Mouse (Mus musculus) CH12.LX (cell line): Measurements from ENCODE around the gene Defb23. TPM values are rescaled to one million over a fixed set of nuclear protein-coding genes. Genes with fewer than 3 reads are reported as not detected.

ENCODE experiments used
- DNase-seq: peaks from one replicate; pipeline ENCODE4 v3.0.0-alpha.2; 2013; ENCODE audit errors: extremely low read depth
- H3K27ac ChIP-seq: 2 replicates; pipeline ENCODE4 v1.5.1; 2012; ENCODE audit warnings: low read depth, mild to moderate bottlenecking, control low read depth, moderate library complexity; ENCODE audit not compliant: insufficient read depth
- H3K27me3 ChIP-seq: replicated peaks from 2 replicates; pipeline ENCODE3; 2012; ENCODE audit warnings: inconsistent platforms
- H3K36me3 ChIP-seq, 2 experiments: replicated peaks in 1 of 2; 2 replicates each; pipeline versions ENCODE3 to v1.6.1; 2012; ENCODE audit warnings: inconsistent platforms in 1 of 2, low read length in 1 of 2, mild to moderate bottlenecking in 1 of 2, mixed read lengths in 1 of 2, moderate library complexity in 1 of 2; ENCODE audit not compliant: control insufficient read depth in 1 of 2, insufficient read depth in 1 of 2
- H3K4me1 ChIP-seq, 2 experiments: 2 replicates each; pipeline ENCODE4 v1.6.1; 2012; ENCODE audit warnings: inconsistent platforms in 1 of 2, moderate library complexity in 1 of 2; ENCODE audit not compliant: insufficient read depth in 2 of 2, control insufficient read depth in 1 of 2
- H3K4me2 ChIP-seq: 2 replicates; pipeline ENCODE4 v1.6.1; 2012; ENCODE audit warnings: low read depth, mild to moderate bottlenecking, control low read depth; ENCODE audit not compliant: poor library complexity, insufficient read depth, severe bottlenecking
- H3K4me3 ChIP-seq, 3 experiments: fragments of 150-350 bp in 1 of 3; sonication (generic) in 1 of 3; replicated peaks in 1 of 3; 2 replicates each; pipeline versions ENCODE3 to v1.5.1; 2011 to 2012; ENCODE audit warnings: low read depth in 2 of 3, low read length in 2 of 3, mild to moderate bottlenecking in 2 of 3, moderate library complexity in 2 of 3, control low read depth in 1 of 3, improper control_type of control experiment in 1 of 3, inconsistent platforms in 1 of 3, mixed read lengths in 1 of 3; ENCODE audit not compliant: poor library complexity in 1 of 3
- H3K79me2 ChIP-seq: replicated peaks from 2 replicates; pipeline ENCODE4 v1.6.1; 2012; ENCODE audit warnings: mild to moderate bottlenecking, moderate library complexity; ENCODE audit not compliant: control insufficient read depth, poor library complexity, insufficient read depth, severe bottlenecking; ENCODE audit errors: extremely low read depth
- H3K9ac ChIP-seq: 2 replicates; pipeline ENCODE4 v1.6.1; 2012; ENCODE audit warnings: low read depth, mild to moderate bottlenecking, control low read depth, moderate library complexity; ENCODE audit not compliant: insufficient read depth
- H3K9me3 ChIP-seq: replicated peaks from 2 replicates; pipeline ENCODE3; 2012; ENCODE audit warnings: low read length, inconsistent platforms, mixed read lengths
- BHLHE40 ChIP-seq: IDR thresholded peaks from 2 replicates; pipeline ENCODE4 v1.6.1; 2011; ENCODE audit warnings: mild to moderate bottlenecking, low read depth, low read length, improper control_type of control experiment
- ELF1 ChIP-seq: IDR thresholded peaks from 2 replicates; pipeline ENCODE4 v1.6.1; 2014; ENCODE audit warnings: low read depth, mild to moderate bottlenecking, inconsistent platforms, low read length, improper control_type of control experiment
- EP300 ChIP-seq: IDR thresholded peaks from 2 replicates; pipeline ENCODE4 v1.6.1; 2011; ENCODE audit warnings: low read length, improper control_type of control experiment
- GABPA ChIP-seq: IDR thresholded peaks from 2 replicates; pipeline ENCODE4 v1.6.1; 2012; ENCODE audit warnings: low read depth, low read length, improper control_type of control experiment, inconsistent platforms; ENCODE audit not compliant: insufficient replicate concordance
- IRF4 ChIP-seq: IDR thresholded peaks from 2 replicates; pipeline ENCODE4 v1.6.1; 2014; ENCODE audit warnings: low read depth, mild to moderate bottlenecking, inconsistent platforms, low read length, improper control_type of control experiment
- JUN ChIP-seq: IDR thresholded peaks from 2 replicates; pipeline ENCODE4 v1.6.1; 2011; ENCODE audit warnings: low read depth, mild to moderate bottlenecking, low read length, improper control_type of control experiment, moderate library complexity; ENCODE audit not compliant: insufficient read depth
- MAFK ChIP-seq: IDR thresholded peaks from 2 replicates; pipeline ENCODE4 v1.6.1; 2011; ENCODE audit warnings: low read length, improper control_type of control experiment; ENCODE audit not compliant: insufficient replicate concordance
- MAX ChIP-seq: IDR thresholded peaks from 2 replicates; pipeline ENCODE4 v1.6.1; 2011; ENCODE audit warnings: low read length, improper control_type of control experiment
- MXI1 ChIP-seq: IDR thresholded peaks from 2 replicates; pipeline ENCODE4 v1.6.1; 2011; ENCODE audit warnings: mild to moderate bottlenecking, low read depth, low read length, improper control_type of control experiment
- NELFE ChIP-seq: IDR thresholded peaks from 2 replicates; pipeline ENCODE4 v1.6.1; 2011; ENCODE audit warnings: low read depth, low read length, improper control_type of control experiment
- NRF1 ChIP-seq: IDR thresholded peaks from 2 replicates; pipeline ENCODE4 v1.6.1; 2014; ENCODE audit warnings: low read depth, mild to moderate bottlenecking, inconsistent platforms, low read length, improper control_type of control experiment, moderate library complexity
- PAX5 ChIP-seq: IDR thresholded peaks from 2 replicates; pipeline ENCODE4 v1.6.1; 2012; ENCODE audit warnings: low read length, inconsistent platforms, mixed read lengths
- SMC3 ChIP-seq: IDR thresholded peaks from 2 replicates; pipeline ENCODE4 v1.6.1; 2011; ENCODE audit warnings: low read depth, low read length, improper control_type of control experiment
- TBP ChIP-seq: conservative IDR thresholded peaks from 2 replicates; pipeline ENCODE4 v1.6.1; 2011; ENCODE audit warnings: low read depth, low read length, improper control_type of control experiment
- UBTF ChIP-seq: IDR thresholded peaks from 2 replicates; pipeline ENCODE4 v1.6.1; 2012; ENCODE audit warnings: low read depth, mild to moderate bottlenecking, inconsistent platforms, low read length, improper control_type of control experiment, moderate library complexity
- USF1 ChIP-seq: IDR thresholded peaks from 2 replicates; pipeline ENCODE4 v1.6.1; 2014; ENCODE audit warnings: low read depth, mild to moderate bottlenecking, inconsistent platforms, low read length, improper control_type of control experiment
- ZKSCAN1 ChIP-seq: IDR thresholded peaks from 2 replicates; pipeline ENCODE4 v1.6.1; 2012; ENCODE audit warnings: low read depth, inconsistent platforms, low read length, improper control_type of control experiment, borderline replicate concordance
- ZMIZ1 ChIP-seq: IDR thresholded peaks from 2 replicates; pipeline ENCODE4 v1.6.1; 2012; ENCODE audit warnings: low read depth, mild to moderate bottlenecking, inconsistent platforms, low read length, improper control_type of control experiment
- dilution Hi-C: fragments of 300-500 bp; cut with MboI; formaldehyde crosslinking; loops from 2 replicates; pipeline ENCODE4 v1.14.3; 2020; ENCODE audit warnings: low sequenced_read_pairs; ENCODE audit not compliant: extremely low pct_unique_long_range_greater_than_20kb, extremely low pct_ligation_motif_present
- in situ Hi-C: fragments of 300-500 bp; cut with MboI; formaldehyde crosslinking; loops from 3 replicates; pipeline ENCODE4 v1.14.3; 2019; ENCODE audit warnings: low sequenced_read_pairs, low pct_ligation_motif_present, low pct_unique_long_range_greater_than_20kb, mixed read lengths
- polyA plus RNA-seq: library from polyadenylated mRNA; unstranded; fragments of >175 nt; gene quantifications from 2 replicates; pipeline ENCODE4 v1.2.1, GENCODE M21; 2012; ENCODE audit warnings: low read depth; ENCODE audit not compliant: insufficient read length
- total RNA-seq, 2 experiments: library from RNA; depleted of rRNA; stranded (reverse); fragments of 300-350 nt in 1 of 2; fragments of >200 nt in 1 of 2; gene quantifications; 2 replicates each; pipeline ENCODE4 v1.2.3; 2012 to 2014

Defb23 gene
- total and polyA plus RNA-seq, 3 experiments: not detected

- Histone ChIP-seq H3K4me1 (no peaks in the 10 kb centered on the region), H3K4me3 (no peak overlapping the region), H3K36me3 (no peaks in the 10 kb centered on the region), H3K27ac (no peak overlapping the region), H3K79me2 (no peaks in the 10 kb centered on the region), H3K4me2 (no peak overlapping the region)
- dilution Hi-C loops: no loop called here
- TF ChIP-seq MAX (no peak), ZKSCAN1 (no peak), ELF1 (no peak), ZMIZ1 (no peak), SMC3 (no peak), UBTF (no peak), MXI1 (no peak), GABPA (no peak), BHLHE40 (no peak), NRF1 (no peak), EP300 (no peak), USF1 (no peak), MAFK (no peak), PAX5 (no peak), TBP (no peak), NELFE (no peak)
- TF ChIP-seq, all 38 proteins: peak for 0
- peaks cover 73% of the 10 kb centered on the region for H3K27me3 ChIP-seq
- no peaks in the 10 kb centered on the region for H3K9me3 ChIP-seq
- no peak overlapping the region for H3K9ac ChIP-seq
- in situ Hi-C loops: no loop called here
- DNase-seq: no peak
Measured at GRCm38 (mm10) chr2:152446642-152447041, 17.8 kb downstream of the Defb23 start.

- no peak overlapping the region for H3K9ac ChIP-seq
- no peak for TF ChIP-seq IRF4
- no peak for TF ChIP-seq JUN
- no peak for TF ChIP-seq MXI1
- H3K27me3 ChIP-seq: peaks cover 87% of the 10 kb centered on the region
- DNase-seq: no peak
- H3K79me2 ChIP-seq: no peaks in the 10 kb centered on the region
- no peak overlapping the region for H3K4me3 ChIP-seq
- dilution Hi-C loops (no loop called here), in situ Hi-C loops (no loop called here)
- no peak overlapping the region for H3K27ac ChIP-seq
- H3K36me3 ChIP-seq: no peaks in the 10 kb centered on the region
- no peak overlapping the region for H3K4me2 ChIP-seq
- no peaks in the 10 kb centered on the region for H3K4me1 ChIP-seq
- no peaks in the 10 kb centered on the region for H3K9me3 ChIP-seq
Measured at GRCm38 (mm10) chr2:152443281-152443680, 21.1 kb downstream of the Defb23 start.
